Mouse (Mus musculus) embryonic fibroblast, embryonic 13.5 days (primary cell): Measurements from ENCODE around the gene Zfp398.

Experiments used
- CTCF ChIP-seq: IDR thresholded peaks from 2 replicates; pipeline ENCODE4 v1.5.1; 2011; ENCODE audit warnings: mild to moderate bottlenecking, control low read depth, low read length, moderate library complexity, borderline replicate concordance; ENCODE audit not compliant: insufficient read depth
- POLR2A ChIP-seq: IDR thresholded peaks from 2 replicates; pipeline ENCODE4 v1.6.1; 2011; ENCODE audit warnings: low read depth, mild to moderate bottlenecking, control low read depth, low read length, moderate library complexity

- no peak for TF ChIP-seq CTCF
- no peak for TF ChIP-seq POLR2A
Observed at GRCm38 (mm10) chr6:47837630-47838029, 2.2 kb downstream of the Zfp398 start.
